Mouse (Mus musculus): ENCODE data around the gene Nkain4. TPM values are rescaled to one million over a fixed set of nuclear protein-coding genes. Genes with fewer than 3 reads are reported as not detected.

The Nkain4 gene
- total RNA-seq, 4 experiments from 2014 or later = 1.4 TPM; not detected in 3

DNA sequence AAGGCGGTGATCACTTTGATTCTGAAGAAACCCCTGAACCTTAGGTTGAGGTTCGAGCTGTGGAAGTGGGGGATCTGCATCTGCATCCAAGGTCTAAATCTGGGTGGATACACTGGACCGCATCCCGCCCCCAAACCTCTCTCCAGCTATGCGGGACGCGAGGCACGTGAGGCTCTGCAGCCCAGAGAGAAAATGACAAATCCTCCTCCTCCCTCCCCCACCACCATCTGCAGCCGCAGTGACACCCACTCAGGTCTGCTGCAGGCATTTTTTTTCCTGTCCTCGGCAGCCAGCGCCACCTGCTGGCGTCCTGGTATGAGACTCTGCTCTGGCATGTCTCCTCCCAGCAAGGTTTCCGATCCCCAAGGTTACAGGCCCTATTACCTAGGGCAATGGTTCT is 59.8 kb downstream of the Nkain4 start:
- peak in 1 of 2 experiments; percentile 28 for DNase-seq (ENCODE audit: low spot score in 2 of 2)

DNA sequence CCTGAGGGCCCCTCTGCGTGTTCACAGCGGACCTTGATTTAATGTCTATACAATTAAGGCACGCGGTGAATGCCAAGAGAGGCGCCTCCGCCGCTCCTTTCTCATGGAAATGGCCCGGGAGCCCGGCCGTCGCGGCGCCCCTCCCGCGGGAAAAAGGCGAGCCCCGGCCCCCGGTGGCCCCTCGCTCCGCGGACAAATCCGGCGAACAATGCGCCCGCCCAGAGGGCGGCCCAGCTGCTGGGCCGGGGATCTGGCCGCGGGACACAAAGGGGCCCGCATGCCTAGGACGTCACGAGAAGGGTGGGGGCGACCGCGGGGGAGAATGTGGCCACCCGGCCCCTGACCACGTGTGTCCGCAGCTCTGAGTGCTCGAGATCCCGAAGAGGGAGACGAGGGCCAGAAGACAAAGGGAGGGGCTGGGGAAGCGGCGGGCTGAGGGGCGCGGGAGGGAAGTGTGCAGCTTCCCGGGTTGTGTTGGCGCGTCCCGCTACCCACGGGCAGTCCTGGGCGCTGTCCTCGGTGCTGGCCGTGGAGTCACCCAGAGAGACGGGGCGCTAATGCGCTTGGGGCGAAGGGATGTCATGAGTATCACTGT is 60.4 kb downstream of the Nkain4 start:
- no peak for DNase-seq (ENCODE audit: low spot score in 2 of 2)

DNA sequence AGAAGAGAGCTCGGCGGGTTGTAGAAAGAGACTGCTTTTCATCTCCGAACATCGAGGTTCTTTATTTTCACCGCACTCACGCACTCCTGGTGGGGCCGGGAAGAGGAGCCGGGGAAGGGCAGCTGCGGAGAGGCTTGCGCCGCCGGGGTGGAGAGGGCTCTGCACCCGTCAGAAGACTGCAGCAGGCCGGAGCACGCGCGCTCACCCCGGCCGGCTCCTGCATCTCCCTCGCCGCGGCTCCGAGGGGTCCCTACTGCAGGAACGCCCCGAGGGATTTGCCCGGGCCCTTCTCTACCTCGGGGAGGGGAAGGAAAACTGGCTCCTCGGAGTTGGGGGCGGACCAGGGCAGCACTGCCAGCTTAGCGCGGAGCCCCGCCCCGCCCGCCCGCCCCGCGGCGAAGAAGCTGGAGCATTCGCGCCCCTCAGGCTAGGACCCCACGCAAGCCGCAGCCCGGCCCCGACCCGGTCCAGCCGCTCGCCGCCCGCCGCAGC is 60.9 kb downstream of the Nkain4 start:
- DNase-seq (ENCODE audit: low spot score in 2 of 2) = no peak

DNA sequence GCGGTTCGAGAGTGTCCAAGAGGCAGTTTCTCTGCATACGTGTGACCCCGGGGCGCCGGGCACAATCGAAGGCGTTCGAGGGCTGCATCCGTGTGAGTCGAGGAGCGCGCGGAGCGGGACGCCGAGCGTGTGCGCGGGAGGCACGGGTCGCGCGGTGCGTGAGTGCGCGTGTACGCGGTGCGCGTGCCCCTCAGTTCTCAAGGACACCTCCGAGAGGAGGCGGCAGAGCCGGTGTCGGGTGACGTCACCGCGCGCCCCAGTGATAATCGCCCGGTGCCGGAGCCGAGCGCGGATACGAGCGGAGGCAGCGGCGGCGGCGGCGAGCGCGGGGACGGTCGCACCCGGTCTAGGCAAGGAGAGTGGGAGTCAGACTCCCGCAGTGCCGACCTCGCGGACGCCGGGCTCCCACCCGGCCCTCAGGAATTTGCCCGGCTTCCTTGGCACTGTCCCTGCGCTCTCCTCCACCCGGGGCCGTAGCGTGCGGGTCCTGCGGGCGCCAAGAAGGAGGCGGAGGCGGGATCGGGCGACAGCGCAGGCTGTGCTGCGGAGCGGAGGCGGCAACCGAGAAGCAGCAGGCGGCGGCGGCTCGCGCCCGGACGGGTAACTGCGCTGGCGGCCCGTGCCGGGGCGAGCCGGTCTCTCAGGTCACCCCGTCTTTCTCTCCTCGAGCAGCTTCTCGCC is 61.5 kb downstream of the Nkain4 start:
- no peak for DNase-seq (ENCODE audit: low spot score in 2 of 2)

DNA sequence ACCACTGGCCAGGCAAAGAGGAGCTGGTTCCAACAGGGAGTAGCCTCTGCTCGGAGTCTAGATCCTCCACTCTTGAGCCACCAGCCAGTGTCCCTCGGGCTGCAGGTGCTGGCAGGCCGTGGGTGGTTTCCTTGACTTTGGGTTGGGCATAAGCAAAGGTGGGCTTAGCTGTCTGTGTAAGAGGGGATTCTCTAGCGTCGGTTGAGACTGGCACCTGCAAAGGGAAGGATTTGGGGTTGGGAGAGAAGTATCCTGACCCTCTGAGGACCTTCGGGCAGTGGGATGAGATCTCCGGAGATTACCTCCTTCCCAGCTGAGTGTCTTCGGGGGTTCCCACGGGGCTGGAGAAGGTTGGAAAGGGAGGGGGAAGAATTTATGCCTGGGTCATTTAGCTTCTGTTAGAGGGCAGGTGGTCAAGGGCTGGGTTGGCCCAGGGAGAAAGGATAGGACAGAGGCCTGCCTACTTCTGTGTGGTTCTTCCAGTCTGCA is 62.6 kb downstream of the Nkain4 start:
- DNase-seq (ENCODE audit: low spot score in 2 of 2) = no peak

DNA sequence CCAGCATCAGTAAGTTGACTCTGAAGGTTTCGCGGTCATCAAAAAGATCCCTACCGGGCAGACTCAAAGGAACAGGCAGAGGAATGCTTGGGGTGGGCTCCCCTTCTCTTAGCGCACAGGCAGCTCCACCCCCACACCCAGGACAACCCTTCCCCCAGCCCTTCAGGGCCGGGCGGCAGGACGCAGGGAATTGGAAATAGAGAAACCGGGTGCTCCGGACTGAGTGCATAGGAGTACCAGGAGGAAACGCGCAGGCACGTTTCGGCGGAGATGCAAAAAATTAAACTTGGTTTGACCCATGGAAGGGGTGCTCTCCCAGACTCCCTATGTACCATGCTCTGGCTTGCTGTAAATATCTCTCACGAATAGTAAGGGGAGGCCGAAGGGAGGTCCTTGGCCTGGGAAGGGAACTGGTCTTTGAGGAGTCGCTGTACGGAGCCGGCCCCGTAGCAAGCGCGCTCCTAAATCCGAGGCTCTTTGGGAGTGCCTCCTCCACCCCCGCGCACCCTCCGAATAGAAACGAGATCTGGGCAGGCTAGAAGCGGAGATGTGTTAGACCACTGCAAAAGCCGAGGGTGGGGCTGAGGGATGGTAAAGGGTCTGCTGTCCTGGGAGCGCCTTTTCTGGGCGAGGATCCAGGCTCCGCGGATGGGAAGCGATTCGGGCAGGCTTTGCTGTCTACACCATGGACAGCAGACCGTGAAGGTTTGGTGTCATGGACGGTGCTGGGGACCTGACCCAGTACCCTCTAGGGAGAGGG is 63.2 kb downstream of the Nkain4 start:
- DNase-seq (ENCODE audit: low spot score in 2 of 2) = no peak

DNA sequence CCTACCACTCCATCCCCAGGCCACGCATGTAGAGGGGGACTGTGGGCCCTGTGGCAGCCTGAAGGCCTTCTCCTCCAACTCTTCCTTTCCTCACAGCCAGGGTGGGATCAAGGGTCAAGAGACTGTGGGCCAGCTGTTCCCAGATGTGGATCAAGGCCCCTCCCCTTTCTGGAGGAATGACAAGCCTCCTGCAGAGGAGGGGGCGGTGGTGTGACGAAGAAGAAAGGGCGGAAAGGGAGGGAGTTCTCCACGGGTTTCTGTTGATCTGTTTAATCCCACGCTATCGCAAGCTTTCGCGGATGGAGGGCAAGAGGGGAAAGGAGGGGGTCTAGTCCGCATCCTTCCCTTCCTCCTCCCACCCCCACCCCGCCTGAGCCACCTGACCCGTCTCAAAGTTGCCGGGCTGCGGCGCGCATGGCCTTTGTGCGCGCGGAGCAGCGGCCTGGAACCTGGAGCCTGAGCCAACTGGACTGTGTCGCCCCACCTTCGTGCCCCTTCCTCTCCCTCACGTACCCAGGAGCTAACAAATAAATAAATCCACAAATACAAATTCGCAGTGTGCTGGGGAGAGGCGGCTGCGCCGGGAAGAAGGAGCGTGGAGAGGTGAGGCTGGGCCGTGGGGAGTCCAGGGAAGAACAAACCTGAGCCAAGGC is 64.0 kb downstream of the Nkain4 start:
- no peak for DNase-seq (ENCODE audit: low spot score in 2 of 2)

DNA sequence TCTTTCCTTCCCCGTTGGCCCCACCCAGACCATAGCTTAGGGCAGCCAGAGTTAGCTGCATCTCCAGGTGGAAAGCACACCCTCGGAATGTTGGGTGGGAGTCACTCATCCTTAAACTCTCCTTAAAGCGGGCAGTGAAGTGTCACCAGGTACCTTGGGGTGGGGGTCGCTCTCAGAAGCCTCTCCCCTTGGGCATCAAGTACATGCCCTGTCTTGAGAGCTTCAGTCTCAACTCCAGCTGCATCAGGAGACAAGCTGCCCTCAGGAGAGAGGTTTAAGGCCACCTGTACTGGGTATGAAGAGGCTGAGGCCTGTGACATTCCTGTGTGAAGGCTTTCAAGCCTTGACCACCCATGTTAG is 64.6 kb downstream of the Nkain4 start:
- DNase-seq (ENCODE audit: low spot score in 2 of 2) = no peak

DNA sequence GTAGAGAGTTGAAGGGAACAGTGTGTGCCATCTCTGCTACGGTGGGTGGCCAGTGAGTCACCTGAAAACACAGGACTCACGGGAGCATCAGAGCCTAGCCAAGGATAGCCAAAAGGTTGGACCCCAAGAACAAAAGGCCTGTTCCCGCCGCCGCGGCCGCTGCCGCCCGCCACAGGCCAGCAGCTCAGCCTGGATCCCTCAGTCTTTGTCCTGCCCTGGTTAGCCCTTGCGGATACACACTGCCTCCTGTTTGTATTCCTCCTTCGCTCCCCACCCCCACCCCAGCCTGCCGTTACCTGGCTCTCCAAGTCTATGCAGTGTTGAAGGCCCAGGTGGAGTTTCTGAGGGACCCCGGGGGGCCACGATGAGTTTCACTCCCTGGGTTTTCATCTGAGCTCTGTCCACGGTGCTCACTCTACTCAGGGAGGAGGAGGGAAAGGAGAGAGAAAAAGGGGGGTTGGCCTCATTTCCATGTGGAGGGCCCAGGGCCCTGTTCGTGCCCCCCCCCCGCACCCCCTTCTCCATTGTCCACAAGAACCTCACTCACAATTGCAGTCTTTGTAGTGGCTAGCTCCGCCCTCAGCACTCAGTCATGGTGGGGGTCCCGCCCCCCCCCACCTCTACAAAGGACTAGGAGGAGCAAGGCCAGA is 65.1 kb downstream of the Nkain4 start:
- no peak for DNase-seq (ENCODE audit: low spot score in 2 of 2)

DNA sequence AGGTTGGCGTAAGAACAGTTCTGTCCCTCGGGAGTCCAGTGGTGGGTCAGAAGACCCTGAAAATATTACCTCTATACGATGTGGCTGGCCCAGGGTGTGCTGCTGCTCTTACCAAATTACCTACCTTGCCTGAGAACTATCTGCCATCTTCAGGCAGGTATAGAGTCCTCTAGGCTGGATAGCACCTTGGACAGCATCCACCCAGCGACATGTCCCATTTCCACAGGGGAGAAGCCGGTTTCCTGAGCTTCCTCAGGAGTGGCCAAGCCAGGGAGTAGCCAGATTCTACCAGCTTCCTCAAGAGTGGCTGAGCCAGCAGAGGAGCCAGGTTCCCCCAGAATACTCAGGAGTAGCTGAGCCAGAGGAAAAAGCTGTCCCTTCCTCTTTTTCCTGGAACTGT is 69.2 kb downstream of the Nkain4 start:
- DNase-seq (ENCODE audit: low spot score in 2 of 2) = no peak

Small RNA genes lying within 50 kb of the gene (microRNA-seq; reads per million reads assigned to microRNA genes)
- not detected for gene Mir124a-3

Other genes with a start within 250 kb of the Nkain4 start
- 10 to 100 TPM; 13.2 to 17.8 (median 14.6) TPM for gene Dido1, start 244.7 kb downstream of the Nkain4 start, total RNA-seq (2022)
- 10 to 100 TPM; 33.7 to 41.1 (median 34.8) TPM for gene Gid8, start 244.6 kb downstream of the Nkain4 start, total RNA-seq (2022)
- gene Slc17a9, start 229.4 kb downstream of the Nkain4 start, total RNA-seq (2022) = under 1 TPM in 1 of 4 experiments, not detected in 3; 0.25 TPM
- gene Bhlhe23, start 177.8 kb downstream of the Nkain4 start, total RNA-seq (2022) = not detected
- gene Ythdf1, start 33.8 kb downstream of the Nkain4 start, total RNA-seq (2022) = 10 to 100 TPM; 35.2 to 43.3 (median 38.5) TPM
- gene Birc7, start 25.7 kb downstream of the Nkain4 start, total RNA-seq (2022) = not detected
- 10 to 100 TPM; 31.7 to 34.2 (median 33.0) TPM for gene Arfgap1, start 12.5 kb upstream of the Nkain4 start, total RNA-seq (2022)
- 1 to 10 TPM in 2 of 4 experiments, under 1 TPM in 2; 0.75 to 1.8 (median 1.2) TPM for gene Col20a1, start 31.8 kb upstream of the Nkain4 start, total RNA-seq (2022)
- under 1 TPM in 2 of 4 experiments, not detected in 2; 0.09 to 0.15 TPM for gene Chrna4, start 88.8 kb upstream of the Nkain4 start, total RNA-seq (2022)
- under 1 TPM in 2 of 4 experiments, not detected in 2; 0.15 to 0.19 TPM for gene Kcnq2, start 180.6 kb upstream of the Nkain4 start, total RNA-seq (2022)
- gene Eef1a2, start 202.3 kb upstream of the Nkain4 start, total RNA-seq (2022) = 1,000 to 10,000 TPM; 1,913 to 2,067 (median 2,007) TPM
- 10 to 100 TPM; 38.4 to 43.8 (median 40.1) TPM for gene Ppdpf, start 232.5 kb upstream of the Nkain4 start, total RNA-seq (2022)
- not detected for gene Ptk6, start 248.1 kb upstream of the Nkain4 start, total RNA-seq (2022)

Data from gastrocnemius, adult 8-10 months (tissue).